ENCODE assay signal across 9 mouse cellular contexts in the genomic region with DNA sequence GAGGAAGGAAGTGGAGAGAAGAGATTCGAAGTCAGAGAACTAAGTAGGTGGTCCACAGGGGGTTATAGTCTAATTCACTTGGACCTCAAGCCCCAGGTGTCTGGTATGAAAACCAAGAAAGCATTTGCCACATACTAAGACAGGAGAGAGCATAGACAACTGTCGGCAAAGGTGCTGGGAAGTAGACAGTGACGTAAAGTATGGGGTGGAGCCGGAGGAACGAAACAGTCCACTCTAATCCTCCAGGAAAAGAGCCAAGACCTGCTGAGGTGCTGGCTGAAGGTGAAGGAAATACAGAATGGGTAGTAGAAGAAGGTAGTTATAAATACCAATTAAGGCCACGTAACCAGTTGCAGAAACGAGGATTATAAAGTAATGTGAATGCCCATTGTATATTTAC. TPM values are rescaled to one million over a fixed set of nuclear protein-coding genes. Genes with fewer than 3 reads are reported as not detected.
DNase-seq lines count a peak whose midpoint lies in the region; ATAC-seq and TF ChIP-seq lines count a peak whose summit lies in the region.
"Not testable (repeated sequence)": the region's sequence is repeated elsewhere in the genome, so short reads cannot be mapped to it uniquely, and the experiment has no call there.
"Had no signal": no experiment of that assay in that cellular context is flagged by ENCODE, and none has a peak within 500 bp of the region (broad histone marks: within the 10 kb centered on the region; RNA-seq: fewer than 3 reads in every experiment).

No protein-coding gene starts in this region.

- not testable (repeated sequence) for TF ChIP-seq EP300 in lung, postnatal 0 days (IDR thresholded peaks at IDR 0.05); stomach, postnatal 0 days (optimal IDR thresholded peaks at IDR 0.05)

- peak; percentile 50; the same call in 1 of the 2 replicates for ATAC-seq in lung, postnatal 0 days
- not testable (repeated sequence) for ATAC-seq in midbrain, embryonic 11.5 days (ENCODE audit: low FRiP score)
- ATAC-seq in stomach, postnatal 0 days (ENCODE audit: low FRiP score, low TSS enrichment) = peak; percentile 76; the same call in 1 of the 2 replicates

- H3K27ac ChIP-seq in lung, postnatal 0 days (ENCODE audit: low read length); midbrain, embryonic 11.5 days (ENCODE audit: low read depth, low read length); stomach, postnatal 0 days (replicated peaks): not testable (repeated sequence)

- not testable (repeated sequence) for H3K4me3 ChIP-seq in lung, postnatal 0 days (ENCODE audit: low read depth, low read length); midbrain, embryonic 11.5 days (ENCODE audit: low read depth, low read length); stomach, postnatal 0 days (ENCODE audit: low read depth, low read length)

- not testable (repeated sequence) for H3K4me1 ChIP-seq in lung, postnatal 0 days (ENCODE audit: insufficient read depth, low read depth, low read length); midbrain, embryonic 11.5 days (ENCODE audit: control insufficient read depth, insufficient read depth, low read length); stomach, postnatal 0 days (replicated peaks; ENCODE audit: control insufficient read depth, insufficient read depth)

- not testable (repeated sequence) for TF ChIP-seq CTCF in lung, postnatal 0 days (IDR thresholded peaks at IDR 0.05); stomach, postnatal 0 days (IDR thresholded peaks at IDR 0.05; ENCODE audit: low read depth)

- H3K36me3 ChIP-seq in lung, postnatal 0 days (ENCODE audit: insufficient read depth, low read length); midbrain, embryonic 11.5 days (ENCODE audit: control insufficient read depth, insufficient read depth, low read length); stomach, postnatal 0 days (ENCODE audit: control insufficient read depth, insufficient read depth, low read length): not testable (repeated sequence)

- 33% methylated on average over 7 of the region's 7 CpGs for WGBS in large intestine, adult 2 months
- WGBS in lung, postnatal 0 days = 58% methylated on average over 7 of the region's 7 CpGs
- 90% methylated on average over 7 of the region's 7 CpGs for WGBS in midbrain, embryonic 11.5 days
- WGBS in stomach, postnatal 0 days = 51% methylated on average over 7 of the region's 7 CpGs

- not testable (repeated sequence) for H3K27me3 ChIP-seq in lung, postnatal 0 days (replicated peaks; ENCODE audit: insufficient read depth, low read length); midbrain, embryonic 11.5 days (ENCODE audit: control insufficient read depth, insufficient read depth, low read length); stomach, postnatal 0 days (ENCODE audit: control insufficient read depth, insufficient read depth, low read length)

- H3K9me3 ChIP-seq in lung, postnatal 0 days (ENCODE audit: low read length); midbrain, embryonic 11.5 days (ENCODE audit: control insufficient read depth, low read length); stomach, postnatal 0 days (ENCODE audit: control insufficient read depth, low read length): not testable (repeated sequence)

- H3K9ac ChIP-seq in lung, postnatal 0 days (replicated peaks; ENCODE audit: low read depth); midbrain, embryonic 11.5 days (ENCODE audit: low read length); stomach, postnatal 0 days (ENCODE audit: low read length): not testable (repeated sequence)

- peak; percentile 46 to 56 for DNase-seq in cerebellum, postnatal 10 days
- DNase-seq in cerebellum, postnatal 14 days = peak; percentile 28 to 36
- DNase-seq in heart, adult 11 months = peak; percentile 55
- peak; percentile 55 for DNase-seq in large intestine, adult 2 months (ENCODE audit: low read depth, low spot score)
- DNase-seq in lung, postnatal 0 days (ENCODE audit: low spot score) = peak; percentile 36
- peak; percentile 41 for DNase-seq in lung, postnatal 36 days
- peak; percentile 41 for DNase-seq in midbrain, embryonic 11.5 days (ENCODE audit: low spot score, missing footprints)
- peak; percentile 31 for DNase-seq in stomach, postnatal 0 days (ENCODE audit: low spot score)

- not testable (repeated sequence) for H3K4me2 ChIP-seq in lung, postnatal 0 days (replicated peaks; ENCODE audit: low read depth, low read length); midbrain, embryonic 11.5 days; stomach, postnatal 0 days (replicated peaks; ENCODE audit: low read depth)

RNA-seq across cellular contexts. Expression of a gene that starts 42.8 kb away (rescaled TPM):
- 7.4 and 9.0 TPM in 2 replicates for polyA plus RNA-seq in large intestine, adult 2 months (2012; rRNA removed)
- 18.1 and 19.3 TPM in 2 replicates for polyA plus RNA-seq in lung, postnatal 0 days (2015; fragmentation: Nextera tagmentation; extraction: Ambion mirVana)
- polyA plus RNA-seq in midbrain, embryonic 11.5 days (2014; fragmentation: Nextera tagmentation; extraction: Ambion mirVana) = 1.9 and 2.3 TPM in 2 replicates
- polyA plus RNA-seq in stomach, postnatal 0 days (2015; fragmentation: Nextera tagmentation; extraction: Ambion mirVana) = 2.5 and 3.8 TPM in 2 replicates
- polyA plus RNA-seq: G1E had no signal
